Mouse (Mus musculus): ENCODE measurements around the gene Dnajc25. TPM values are rescaled to one million over a fixed set of nuclear protein-coding genes. Genes with fewer than 3 reads are reported as not detected.

Dnajc25 gene
- total RNA-seq, 2 experiments from 2014 or later: 11.3 to 13.7 TPM

Other genes starting within 250 kb of the Dnajc25 start
- under 1 TPM; 0.14 TPM for gene Olfr267, start 207.3 kb upstream of the Dnajc25 start, total RNA-seq (2021)
- 100 to 1,000 TPM; 218 to 227 TPM for gene Ecpas, start 82.3 kb upstream of the Dnajc25 start, total RNA-seq (2021)
- gene Zkscan16, start 51.4 kb upstream of the Dnajc25 start, total RNA-seq (2021): under 1 TPM; 0.21 to 0.25 TPM
- 1 to 10 TPM; 4.7 to 5.1 TPM for gene Ptgr1, start 7.9 kb upstream of the Dnajc25 start, total RNA-seq (2021)
- 1 to 10 TPM in 1 of 2 experiments, not detected in 1; 1.3 TPM for gene Gm20503, start 8.1 kb downstream of the Dnajc25 start, total RNA-seq (2021)
- gene Gng10, start 40.0 kb downstream of the Dnajc25 start, total RNA-seq (2021): 10 to 100 TPM; 27.3 to 32.5 TPM
- not detected for gene AI481877, start 143.9 kb downstream of the Dnajc25 start, total RNA-seq (2021)
- 10 to 100 TPM; 14.2 to 19.7 TPM for gene Ugcg, start 194.2 kb downstream of the Dnajc25 start, total RNA-seq (2021)

All from gastrocnemius, postnatal 10 days (tissue).